Mouse (Mus musculus) MEL (cell line): Measurements from ENCODE around the gene Agt. TPM values are rescaled to one million over a fixed set of nuclear protein-coding genes. Genes with fewer than 3 reads are reported as not detected.

Experiments
- DNase-seq: peaks from one replicate; pipeline ENCODE4 v3.0.0; 2011; ENCODE audit warnings: low read depth, low spot score
- H3K27ac ChIP-seq: 2 replicates; pipeline ENCODE4 v1.5.1; 2012; ENCODE audit warnings: low read depth, mild to moderate bottlenecking, control low read depth, low read length, moderate library complexity; ENCODE audit not compliant: control insufficient read depth
- H3K27me3 ChIP-seq, 2 experiments: fragments of 150-350 bp in 1 of 2; sonication (generic) in 1 of 2; 2 replicates each; pipeline ENCODE4 v1.6.1; 2012; ENCODE audit warnings: low read length in 2 of 2, mild to moderate bottlenecking in 2 of 2, improper control_type of control experiment in 1 of 2, moderate library complexity in 1 of 2; ENCODE audit not compliant: insufficient read depth in 2 of 2, control insufficient read depth in 1 of 2
- H3K36me3 ChIP-seq, 2 experiments: 2 replicates each; pipeline ENCODE4 v1.6.1; 2012 to 2014; ENCODE audit warnings: low read length in 2 of 2, improper control_type of control experiment in 1 of 2, inconsistent platforms in 1 of 2, mild to moderate bottlenecking in 1 of 2; ENCODE audit not compliant: insufficient read depth in 2 of 2, control insufficient read depth in 1 of 2
- H3K4me1 ChIP-seq, 2 experiments: fragments of 150-350 bp in 1 of 2; sonication (generic) in 1 of 2; 2 replicates each; pipeline ENCODE4 v1.6.1; 2012; ENCODE audit warnings: low read length in 2 of 2, improper control_type of control experiment in 1 of 2, mild to moderate bottlenecking in 1 of 2; ENCODE audit not compliant: insufficient read depth in 2 of 2, control insufficient read depth in 1 of 2
- H3K4me3 ChIP-seq, 2 experiments: fragments of 150-350 bp in 1 of 2; sonication (generic) in 1 of 2; 2 replicates each; pipeline ENCODE4 v1.5.1; 2012; ENCODE audit warnings: low read depth in 2 of 2, low read length in 2 of 2, mild to moderate bottlenecking in 2 of 2, moderate library complexity in 2 of 2, control low read depth in 1 of 2, improper control_type of control experiment in 1 of 2; ENCODE audit not compliant: control insufficient read depth in 1 of 2, insufficient read depth in 1 of 2
- H3K79me2 ChIP-seq: 2 replicates; pipeline ENCODE4 v1.6.1; 2012; ENCODE audit warnings: mild to moderate bottlenecking, low read length, moderate library complexity; ENCODE audit not compliant: control insufficient read depth, poor library complexity, insufficient read depth
- H3K9ac ChIP-seq: 2 replicates; pipeline ENCODE4 v1.6.1; 2012; ENCODE audit warnings: low read depth, mild to moderate bottlenecking, control low read depth, low read length, moderate library complexity; ENCODE audit not compliant: control insufficient read depth, poor library complexity, severe bottlenecking
- H3K9me3 ChIP-seq: fragments of 150-350 bp; sonication (generic); replicated peaks from 2 replicates; pipeline ENCODE4 v1.6.1; 2012; ENCODE audit warnings: mild to moderate bottlenecking, low read length, improper control_type of control experiment, moderate library complexity; ENCODE audit not compliant: insufficient read depth
- CHD1 ChIP-seq: IDR thresholded peaks from 2 replicates; pipeline ENCODE4 v1.6.1; 2012; ENCODE audit warnings: low read depth, mild to moderate bottlenecking, inconsistent platforms, low read length, improper control_type of control experiment
- CHD2 ChIP-seq: IDR thresholded peaks from 2 replicates; pipeline ENCODE4 v1.6.1; 2011; ENCODE audit warnings: low read length, improper control_type of control experiment
- CTCF ChIP-seq, 3 experiments: IDR thresholded peaks in 2 of 3; conservative IDR thresholded peaks in 1 of 3; 2 replicates each; pipeline ENCODE4 v1.5.1; 2011 to 2012; ENCODE audit warnings: low read length in 3 of 3, low read depth in 2 of 3, mild to moderate bottlenecking in 2 of 3, improper control_type of control experiment in 1 of 3, inconsistent platforms in 1 of 3, mixed read lengths in 1 of 3, moderate library complexity in 1 of 3; ENCODE audit not compliant: control insufficient read depth in 1 of 3, insufficient read depth in 1 of 3, poor library complexity in 1 of 3, severe bottlenecking in 1 of 3
- E2F4 ChIP-seq: IDR thresholded peaks from 2 replicates; pipeline ENCODE4 v1.6.1; 2011; ENCODE audit warnings: low read depth, low read length, improper control_type of control experiment, borderline replicate concordance
- GABPA ChIP-seq: IDR thresholded peaks from 2 replicates; pipeline ENCODE4 v1.6.1; 2012; ENCODE audit warnings: low read depth, mild to moderate bottlenecking, inconsistent platforms, low read length, improper control_type of control experiment, moderate library complexity
- HCFC1 ChIP-seq: IDR thresholded peaks from 2 replicates; pipeline ENCODE4 v1.6.1; 2012; ENCODE audit warnings: low read depth, mild to moderate bottlenecking, inconsistent platforms, low read length, improper control_type of control experiment, moderate library complexity
- JUND ChIP-seq: IDR thresholded peaks from 2 replicates; pipeline ENCODE4 v1.6.1; 2011; ENCODE audit warnings: low read depth, mild to moderate bottlenecking, improper control_type of control experiment, low read length
- KAT2A ChIP-seq: conservative IDR thresholded peaks from 2 replicates; pipeline ENCODE4 v1.6.1; 2012; ENCODE audit warnings: low read depth, low read length, improper control_type of control experiment, inconsistent platforms
- MAFK ChIP-seq: IDR thresholded peaks from 2 replicates; pipeline ENCODE4 v1.6.1; 2011; ENCODE audit warnings: low read depth, mild to moderate bottlenecking, low read length, improper control_type of control experiment, borderline replicate concordance
- MAX ChIP-seq: IDR thresholded peaks from 2 replicates; pipeline ENCODE4 v1.6.1; 2011; ENCODE audit warnings: low read length, improper control_type of control experiment
- MAZ ChIP-seq: IDR thresholded peaks from 2 replicates; pipeline ENCODE4 v1.6.1; 2012; ENCODE audit warnings: low read depth, mild to moderate bottlenecking, inconsistent platforms, low read length, improper control_type of control experiment
- MXI1 ChIP-seq: IDR thresholded peaks from 2 replicates; pipeline ENCODE4 v1.6.1; 2011; ENCODE audit warnings: mild to moderate bottlenecking, low read depth, low read length, improper control_type of control experiment
- MYB ChIP-seq: IDR thresholded peaks from 2 replicates; pipeline ENCODE4 v1.6.1; 2011; ENCODE audit warnings: mild to moderate bottlenecking, low read depth, low read length, improper control_type of control experiment
- MYC ChIP-seq: IDR thresholded peaks from 2 replicates; pipeline ENCODE4 v1.6.1; 2011; ENCODE audit warnings: low read depth, mild to moderate bottlenecking, low read length, improper control_type of control experiment, moderate library complexity
- NELFE ChIP-seq: IDR thresholded peaks from 2 replicates; pipeline ENCODE4 v1.6.1; 2011; ENCODE audit warnings: low read depth, low read length, improper control_type of control experiment
- NRF1 ChIP-seq: IDR thresholded peaks from 2 replicates; pipeline ENCODE4 v1.6.1; 2014; ENCODE audit warnings: low read depth, mild to moderate bottlenecking, inconsistent platforms, low read length, improper control_type of control experiment, moderate library complexity; ENCODE audit not compliant: poor library complexity, insufficient read depth, severe bottlenecking
- POLR2A ChIP-seq, 2 experiments: IDR thresholded peaks; 2 replicates each; pipeline ENCODE4 v1.6.1; 2011 to 2012; ENCODE audit warnings: low read length in 2 of 2, mild to moderate bottlenecking in 2 of 2, control low read depth in 1 of 2, improper control_type of control experiment in 1 of 2, low read depth in 1 of 2, moderate library complexity in 1 of 2; ENCODE audit not compliant: control insufficient read depth in 1 of 2, insufficient read depth in 1 of 2, poor library complexity in 1 of 2
- RCOR1 ChIP-seq: IDR thresholded peaks from 2 replicates; pipeline ENCODE4 v1.6.1; 2012; ENCODE audit warnings: low read depth, mild to moderate bottlenecking, inconsistent platforms, low read length, improper control_type of control experiment
- SMC3 ChIP-seq: IDR thresholded peaks from 2 replicates; pipeline ENCODE4 v1.6.1; 2011; ENCODE audit warnings: low read depth, low read length, improper control_type of control experiment
- TAL1 ChIP-seq: IDR thresholded peaks from 2 replicates; pipeline ENCODE4 v1.6.1; 2012; ENCODE audit warnings: mild to moderate bottlenecking, inconsistent platforms, low read length, moderate library complexity, mixed read lengths
- TCF12 ChIP-seq: IDR thresholded peaks from 2 replicates; pipeline ENCODE4 v1.6.1; 2014; ENCODE audit warnings: low read depth, mild to moderate bottlenecking, inconsistent platforms, low read length, improper control_type of control experiment, moderate library complexity
- UBTF ChIP-seq: IDR thresholded peaks from 2 replicates; pipeline ENCODE4 v1.6.1; 2012; ENCODE audit warnings: low read depth, mild to moderate bottlenecking, inconsistent platforms, low read length, improper control_type of control experiment, moderate library complexity, borderline replicate concordance; ENCODE audit not compliant: insufficient read depth
- USF2 ChIP-seq, 2 experiments: IDR thresholded peaks; 2 replicates each; pipeline ENCODE4 v1.6.1; 2011 to 2012; ENCODE audit warnings: improper control_type of control experiment in 2 of 2, low read length in 2 of 2, borderline replicate concordance in 1 of 2, inconsistent platforms in 1 of 2, low read depth in 1 of 2, mild to moderate bottlenecking in 1 of 2; ENCODE audit not compliant: insufficient read depth in 1 of 2
- ZMIZ1 ChIP-seq: IDR thresholded peaks from 2 replicates; pipeline ENCODE4 v1.6.1; 2012; ENCODE audit warnings: low read depth, mild to moderate bottlenecking, inconsistent platforms, low read length, improper control_type of control experiment, moderate library complexity
- polyA plus RNA-seq, 2 experiments: library from polyadenylated mRNA; stranded (reverse) in 1 of 2; unstranded in 1 of 2; fragments of >175 nt in 1 of 2; fragments of >200 nt in 1 of 2; gene quantifications; 2 replicates each; pipeline versions ENCODE4 v1.2.1 to v1.2.4; 2012; ENCODE audit warnings: low replicate concordance in 2 of 2, low read depth in 1 of 2; ENCODE audit not compliant: insufficient read length in 2 of 2, insufficient read depth in 1 of 2, missing spikeins in 1 of 2
- total RNA-seq: library from RNA; depleted of rRNA; stranded (reverse); fragments of 300-350 nt; gene quantifications from 2 replicates; pipeline ENCODE4 v1.2.3, GENCODE M21; 2012

Gene Agt
- total and polyA plus RNA-seq, 3 experiments: not detected

- Histone ChIP-seq H3K4me3 (no peak overlapping the region), H3K27me3 (no peaks in the 10 kb centered on the region), H3K9me3 (no peaks in the 10 kb centered on the region), H3K4me1 (no peaks in the 10 kb centered on the region), H3K27ac (no peak overlapping the region), H3K36me3 (peaks cover 0 to 3% of the 10 kb centered on the region in 2 experiments; a peak in 2 of 4 replicates), H3K9ac (no peak overlapping the region), H3K79me2 (no peaks in the 10 kb centered on the region)
- no peak for DNase-seq
- TF ChIP-seq ZMIZ1 (no peak), UBTF (no peak), TAL1 (no peak), MAZ (no peak), E2F4 (no peak), MAFK (no peak), MXI1 (no peak), TCF12 (no peak), JUND (no peak), KAT2A (no peak), USF2 (IDR thresholded peaks at IDR 0.05; ENCODE audit: borderline replicate concordance in 1 of 2, insufficient read depth in 1 of 2, low read depth in 1 of 2, low read length in 2 of 2) (no peak), NRF1 (no peak), MYB (no peak), CTCF (IDR thresholded peaks at IDR 0.05 in 2 of 3, conservative IDR thresholded peaks at IDR 0.05 in 1 of 3; ENCODE audit: control insufficient read depth in 1 of 3, insufficient read depth in 1 of 3, low read depth in 2 of 3, low read length in 3 of 3, poor library complexity in 1 of 3, severe bottlenecking in 1 of 3) (no peak), HCFC1 (no peak), NELFE (no peak)
These were observed 34.1 kb downstream of the Agt start for GRCm38 (mm10) chr8:124535451-124535850.

GRCm38 (mm10) chr8:124532626-124533025 is 36.9 kb downstream of the Agt start:
- no peaks in the 10 kb centered on the region for H3K4me1 ChIP-seq
- H3K9me3 ChIP-seq: no peaks in the 10 kb centered on the region
- H3K9ac ChIP-seq: no peak overlapping the region
- no peak overlapping the region for H3K27ac ChIP-seq
- no peaks in the 10 kb centered on the region for H3K27me3 ChIP-seq
- no peak for DNase-seq
- TF ChIP-seq SMC3 (no peak), CHD1 (no peak), NELFE (no peak), HCFC1 (no peak), MXI1 (no peak), NRF1 (no peak), TCF12 (no peak), MAX (no peak), MYB (no peak), JUND (no peak), MAFK (no peak), CHD2 (no peak), GABPA (no peak), POLR2A (IDR thresholded peaks at IDR 0.05; ENCODE audit: control insufficient read depth in 1 of 2, insufficient read depth in 1 of 2, low read depth in 1 of 2, low read length in 2 of 2, poor library complexity in 1 of 2) (no peak), RCOR1 (no peak), MYC (no peak)
- no peaks in the 10 kb centered on the region for H3K79me2 ChIP-seq
- no peak overlapping the region for H3K4me3 ChIP-seq
- peaks cover 0 to 2% of the 10 kb centered on the region in 2 experiments; a peak in 2 of 4 replicates for H3K36me3 ChIP-seq
